Mouse (Mus musculus): ENCODE data around the gene Eif3f. TPM values are rescaled to one million over a fixed set of nuclear protein-coding genes. Genes with fewer than 3 reads are reported as not detected.

The Eif3f gene
- total and polyA plus RNA-seq, 3 experiments, result 145 to 283 (median 226) TPM

DNA sequence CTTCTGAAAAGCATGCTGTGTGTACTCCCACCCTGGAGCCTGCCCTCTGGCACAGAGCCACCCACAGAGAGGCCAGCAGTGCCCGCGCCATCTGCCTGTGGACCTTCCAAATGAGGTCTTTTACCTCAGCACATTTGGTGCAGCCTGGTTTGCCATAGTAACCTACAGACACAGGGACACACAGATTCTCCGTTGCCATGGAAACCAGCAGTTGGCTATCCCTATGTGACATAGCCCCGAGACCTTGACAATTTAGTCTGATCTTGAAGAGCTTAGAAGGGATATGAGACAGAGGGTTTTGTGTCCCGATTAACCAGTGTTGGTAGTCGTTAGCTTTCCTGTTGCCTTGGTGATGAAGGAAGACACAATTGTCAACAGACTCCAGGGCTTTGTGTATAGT, 38.1 kb downstream of the Eif3f start:
- Histone ChIP-seq H3K4me3 (ENCODE audit: control insufficient read depth in 1 of 2, insufficient read depth in 1 of 2, low read depth in 2 of 2, low read length in 2 of 2) (no peak overlapping the region), H3K27me3 (ENCODE audit: control insufficient read depth in 1 of 2, insufficient read depth in 2 of 2, low read length in 2 of 2) (no peaks in the 10 kb centered on the region; a peak in 1 of 4 replicates), H3K4me1 (ENCODE audit: control insufficient read depth in 1 of 2, insufficient read depth in 2 of 2, low read length in 2 of 2) (no peaks in the 10 kb centered on the region), H3K36me3 (ENCODE audit: control insufficient read depth in 1 of 2, insufficient read depth in 2 of 2, low read length in 2 of 2) (no peaks in the 10 kb centered on the region), H3K9ac (ENCODE audit: control insufficient read depth, low read depth, low read length, poor library complexity, severe bottlenecking) (no peak overlapping the region), H3K79me2 (ENCODE audit: control insufficient read depth, insufficient read depth, low read length, poor library complexity) (no peaks in the 10 kb centered on the region), H3K9me3 (replicated peaks; ENCODE audit: insufficient read depth, low read length) (no peaks in the 10 kb centered on the region), H3K27ac (ENCODE audit: control insufficient read depth, low read depth, low read length) (no peak overlapping the region)
- TF ChIP-seq GATA1 (IDR thresholded peaks at IDR 0.05; ENCODE audit: low read depth, low read length) (no peak), TBP (IDR thresholded peaks at IDR 0.05; ENCODE audit: low read depth, low read length) (no peak), MAFK (IDR thresholded peaks at IDR 0.05; ENCODE audit: borderline replicate concordance, low read depth, low read length) (no peak), TAL1 (IDR thresholded peaks at IDR 0.05; ENCODE audit: low read length) (no peak), SMC3 (IDR thresholded peaks at IDR 0.05; ENCODE audit: low read depth, low read length) (no peak), USF1 (IDR thresholded peaks at IDR 0.05; ENCODE audit: low read depth, low read length) (no peak), ELF1 (IDR thresholded peaks at IDR 0.05; ENCODE audit: low read depth, low read length) (no peak), GABPA (IDR thresholded peaks at IDR 0.05; ENCODE audit: low read depth, low read length) (no peak), UBTF (IDR thresholded peaks at IDR 0.05; ENCODE audit: borderline replicate concordance, insufficient read depth, low read depth, low read length) (no peak), SIN3A (IDR thresholded peaks at IDR 0.05; ENCODE audit: low read length) (no peak)
- DNase-seq (ENCODE audit: low read depth, low spot score), result no peak

DNA sequence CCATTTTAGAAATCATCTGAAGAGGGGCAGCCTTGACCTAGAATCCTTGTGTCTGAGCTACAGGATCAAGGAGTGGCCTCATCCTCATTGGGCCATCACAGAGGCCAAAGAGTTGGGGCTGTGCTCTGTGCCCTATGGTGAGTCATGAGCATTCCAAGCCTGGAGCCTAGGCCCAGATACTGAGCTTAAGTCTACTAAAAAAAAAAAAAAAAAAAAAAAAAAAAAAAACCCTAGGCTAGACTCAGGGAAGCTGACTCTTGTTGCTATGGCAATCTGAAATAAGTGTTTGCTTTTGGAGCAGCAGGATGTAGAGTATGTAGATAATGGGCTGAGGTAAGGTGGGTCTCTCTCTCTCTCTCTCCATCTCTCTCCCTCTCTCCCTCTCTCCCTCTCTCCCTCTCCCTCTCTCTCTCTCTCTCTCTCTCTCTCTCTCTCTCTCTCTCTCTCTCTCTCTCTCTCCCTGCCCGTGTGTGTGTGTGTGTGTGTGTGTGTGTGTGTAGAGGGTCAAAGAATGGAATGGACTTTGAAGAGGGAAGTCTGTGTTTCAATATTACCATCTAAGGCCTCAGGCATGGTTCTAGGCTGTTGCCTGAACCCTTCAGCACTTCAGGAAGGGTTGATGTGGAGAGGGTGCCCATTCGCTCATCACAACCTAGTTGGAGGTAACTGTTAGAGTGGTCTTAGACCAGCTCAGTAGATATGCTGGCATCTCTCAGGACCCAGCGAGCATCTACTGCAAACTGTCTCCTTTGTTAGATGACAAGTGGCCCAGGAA, 51.9 kb downstream of the Eif3f start:
- H3K79me2 ChIP-seq (ENCODE audit: control insufficient read depth, insufficient read depth, low read length, poor library complexity), result no peaks in the 10 kb centered on the region
- DNase-seq (ENCODE audit: low read depth, low spot score), result no peak
- TF ChIP-seq NRF1 (IDR thresholded peaks at IDR 0.05; ENCODE audit: insufficient read depth, low read depth, low read length, poor library complexity, severe bottlenecking), result no peak
- TF ChIP-seq CHD1 (IDR thresholded peaks at IDR 0.05; ENCODE audit: low read depth, low read length), result no peak
- no peak for TF ChIP-seq NELFE (IDR thresholded peaks at IDR 0.05; ENCODE audit: low read depth, low read length)
- TF ChIP-seq GABPA (IDR thresholded peaks at IDR 0.05; ENCODE audit: low read depth, low read length), result no peak
- TF ChIP-seq ZKSCAN1 (IDR thresholded peaks at IDR 0.05; ENCODE audit: low read depth, low read length), result no peak
- no peak for TF ChIP-seq SMC3 (IDR thresholded peaks at IDR 0.05; ENCODE audit: low read depth, low read length)
- no peak for TF ChIP-seq MYB (IDR thresholded peaks at IDR 0.05; ENCODE audit: low read depth, low read length)
- TF ChIP-seq RAD21 (IDR thresholded peaks at IDR 0.05; ENCODE audit: low read depth, low read length), result no peak
- no peak for TF ChIP-seq TCF12 (IDR thresholded peaks at IDR 0.05; ENCODE audit: low read depth, low read length)
- TF ChIP-seq ZMIZ1 (IDR thresholded peaks at IDR 0.05; ENCODE audit: low read depth, low read length), result no peak
- no peak for TF ChIP-seq ZC3H11A (IDR thresholded peaks at IDR 0.05; ENCODE audit: low read depth, low read length)
- TF ChIP-seq USF1 (IDR thresholded peaks at IDR 0.05; ENCODE audit: low read depth, low read length), result no peak
- no peak for TF ChIP-seq MAFK (IDR thresholded peaks at IDR 0.05; ENCODE audit: borderline replicate concordance, low read depth, low read length)
- TF ChIP-seq MXI1 (IDR thresholded peaks at IDR 0.05; ENCODE audit: low read depth, low read length), result no peak
- no peak for TF ChIP-seq BHLHE40 (IDR thresholded peaks at IDR 0.05; ENCODE audit: borderline replicate concordance, low read depth, low read length)
- no peaks in the 10 kb centered on the region for H3K9me3 ChIP-seq (replicated peaks; ENCODE audit: insufficient read depth, low read length)
- no peaks in the 10 kb centered on the region for H3K4me1 ChIP-seq (ENCODE audit: control insufficient read depth in 1 of 2, insufficient read depth in 2 of 2, low read length in 2 of 2)
- no peak overlapping the region for H3K27ac ChIP-seq (ENCODE audit: control insufficient read depth, low read depth, low read length)
- no peaks in the 10 kb centered on the region for H3K36me3 ChIP-seq (ENCODE audit: control insufficient read depth in 1 of 2, insufficient read depth in 2 of 2, low read length in 2 of 2)
- H3K27me3 ChIP-seq (ENCODE audit: control insufficient read depth in 1 of 2, insufficient read depth in 2 of 2, low read length in 2 of 2), result no peaks in the 10 kb centered on the region
- no peak overlapping the region for H3K9ac ChIP-seq (ENCODE audit: control insufficient read depth, low read depth, low read length, poor library complexity, severe bottlenecking)
- no peak overlapping the region for H3K4me3 ChIP-seq (ENCODE audit: control insufficient read depth in 1 of 2, insufficient read depth in 1 of 2, low read depth in 2 of 2, low read length in 2 of 2)

Measured in MEL (cell line).